Mouse (Mus musculus) heart, embryonic 10.5 days (tissue): ENCODE measurements around the gene Hdac6. TPM values are rescaled to one million over a fixed set of nuclear protein-coding genes. Genes with fewer than 3 reads are reported as not detected.
"Not testable (repeated sequence)": the region's sequence is repeated elsewhere in the genome, so short reads cannot be mapped to it uniquely, and the experiment has no call there.

Experiments used
- DNase-seq: peaks from one replicate; pipeline ENCODE4 v3.0.0-alpha.2; 2017; ENCODE audit warnings: low spot score
- H3K27ac ChIP-seq: fragments of 300-500 bp; sonication (generic); 2 replicates; pipeline ENCODE4 v1.5.1; 2016; ENCODE audit warnings: mild to moderate bottlenecking
- H3K27me3 ChIP-seq: fragments of 300-500 bp; sonication (generic); 2 replicates; pipeline ENCODE4 v1.6.1; 2016; ENCODE audit warnings: mild to moderate bottlenecking; ENCODE audit not compliant: poor library complexity, insufficient read depth, severe bottlenecking
- H3K36me3 ChIP-seq: fragments of 300-500 bp; sonication (generic); 2 replicates; pipeline ENCODE4 v1.6.1; 2016; ENCODE audit warnings: mild to moderate bottlenecking, moderate library complexity
- H3K4me1 ChIP-seq: fragments of 300-500 bp; sonication (generic); 2 replicates; pipeline ENCODE4 v1.6.1; 2016; ENCODE audit warnings: mild to moderate bottlenecking
- H3K4me3 ChIP-seq: fragments of 300-500 bp; sonication (generic); 2 replicates; pipeline ENCODE4 v1.5.1; 2016; ENCODE audit warnings: mild to moderate bottlenecking, moderate library complexity
- H3K9me3 ChIP-seq: fragments of 300-500 bp; sonication (generic); 2 replicates; pipeline ENCODE4 v1.6.1; 2016; ENCODE audit warnings: mild to moderate bottlenecking, moderate library complexity
- WGBS: fragments of 180-500 bp; shearing (Covaris S2); methylation state at CpG from one replicate; pipeline ENCODE4 v1.1.7; 2016; 5-methylcytosine and 5-hydroxymethylcytosine counted together
- polyA plus RNA-seq: library from polyadenylated mRNA; unstranded; fragments of >200 nt; fragmentation: Nextera tagmentation; extraction: Ambion mirVana; gene quantifications from 2 replicates; pipeline ENCODE4 v1.2.1, GENCODE M21; 2016

Hdac6 gene
- polyA plus RNA-seq, 1 experiment from 2014 or later, result 36.4 TPM

GRCm38 (mm10) chrX:7950091-7950490 lies 2.4 kb upstream of the Hdac6 start:
- no peaks in the 10 kb centered on the region for H3K9me3 ChIP-seq
- WGBS, result 90% methylated on average over 7 of the region's 7 CpGs
- no peaks in the 10 kb centered on the region for H3K36me3 ChIP-seq
- H3K4me3 ChIP-seq, result no peak overlapping the region
- H3K27me3 ChIP-seq, result no peaks in the 10 kb centered on the region
- DNase-seq, result no peak
- H3K27ac ChIP-seq, result no peak overlapping the region
- H3K4me1 ChIP-seq, result no peaks in the 10 kb centered on the region

GRCm38 (mm10) chrX:7947900-7948492 lies 307 bp upstream of the Hdac6 start:
- Histone ChIP-seq H3K36me3 (no peaks in the 10 kb centered on the region), H3K4me3 (peak overlapping the region; percentile 60), H3K9me3 (no peaks in the 10 kb centered on the region), H3K27ac (peak overlapping the region; percentile 86), H3K27me3 (no peaks in the 10 kb centered on the region), H3K4me1 (no peaks in the 10 kb centered on the region)
- peak; percentile 99 for DNase-seq
- 14% methylated on average over 38 of the region's 38 CpGs for WGBS

- no peaks in the 10 kb centered on the region for H3K4me1 ChIP-seq
- H3K9me3 ChIP-seq, result no peaks in the 10 kb centered on the region
- no peak for DNase-seq
- no peak overlapping the region for H3K27ac ChIP-seq
- WGBS, result 83% methylated on average over 8 of the region's 8 CpGs
- H3K36me3 ChIP-seq, result peaks cover 11% of the 10 kb centered on the region; the same call in 1 of the 2 replicates
- H3K4me3 ChIP-seq, result no peak overlapping the region
- H3K27me3 ChIP-seq, result no peaks in the 10 kb centered on the region
Measured at GRCm38 (mm10) chrX:7945618-7946017, 2.1 kb downstream of the Hdac6 start.

GRCm38 (mm10) chrX:7937667-7938066 lies 10.0 kb downstream of the Hdac6 start:
- no peak for DNase-seq
- H3K27me3 ChIP-seq, result no peaks in the 10 kb centered on the region
- H3K36me3 ChIP-seq, result peaks cover 46% of the 10 kb centered on the region
- H3K27ac ChIP-seq, result no peak overlapping the region
- H3K4me1 ChIP-seq, result no peaks in the 10 kb centered on the region
- H3K4me3 ChIP-seq, result no peak overlapping the region
- H3K9me3 ChIP-seq, result no peaks in the 10 kb centered on the region
- WGBS, result 88% methylated on average over 6 of the region's 6 CpGs

- H3K36me3 ChIP-seq, result peaks cover 43% of the 10 kb centered on the region
- H3K4me3 ChIP-seq, result no peak overlapping the region
- no peaks in the 10 kb centered on the region for H3K4me1 ChIP-seq
- H3K27ac ChIP-seq, result no peak overlapping the region
- H3K9me3 ChIP-seq, result no peaks in the 10 kb centered on the region
- 33% methylated on average over 11 of the region's 11 CpGs for WGBS
- H3K27me3 ChIP-seq, result no peaks in the 10 kb centered on the region
- no peak for DNase-seq
Measured at GRCm38 (mm10) chrX:7936874-7937273, 10.8 kb downstream of the Hdac6 start.

- no peaks in the 10 kb centered on the region for H3K9me3 ChIP-seq
- DNase-seq, result no peak
- peaks cover 63% of the 10 kb centered on the region for H3K27me3 ChIP-seq
- no peaks in the 10 kb centered on the region for H3K4me1 ChIP-seq
- WGBS, result 12% methylated on average over 19 of the region's 19 CpGs
- no peak within 1 kb of the TSS for H3K4me3 ChIP-seq
- peaks cover 16% of the 10 kb centered on the region; the same call in 1 of the 2 replicates for H3K36me3 ChIP-seq
- no peak within 1 kb of the TSS for H3K27ac ChIP-seq
Measured at GRCm38 (mm10) chrX:7928270-7928790, 19.4 kb downstream of the Hdac6 start, which contains the start of gene Eras. TSS of gene Eras (minus strand) at chrX:7928607.

GRCm38 (mm10) chrX:7927116-7927515 lies 20.6 kb downstream of the Hdac6 start:
- Histone ChIP-seq H3K36me3 (peaks cover 16% of the 10 kb centered on the region; the same call in 1 of the 2 replicates), H3K4me1 (peaks cover 3% of the 10 kb centered on the region; the same call in 1 of the 2 replicates), H3K4me3 (no peak overlapping the region), H3K9me3 (no peaks in the 10 kb centered on the region), H3K27me3 (peaks cover 75% of the 10 kb centered on the region), H3K27ac (no peak overlapping the region)
- WGBS, result 18% methylated on average over 10 of the region's 10 CpGs
- no peak for DNase-seq

GRCm38 (mm10) chrX:7926266-7926665 lies 21.4 kb downstream of the Hdac6 start:
- no peak overlapping the region for H3K4me3 ChIP-seq
- DNase-seq, result no peak
- H3K4me1 ChIP-seq, result peaks cover 6% of the 10 kb centered on the region; the same call in 1 of the 2 replicates
- no peak overlapping the region for H3K27ac ChIP-seq
- 62% methylated on average over 6 of the region's 6 CpGs for WGBS
- no peaks in the 10 kb centered on the region for H3K9me3 ChIP-seq
- H3K27me3 ChIP-seq, result peaks cover 84% of the 10 kb centered on the region
- peaks cover 12% of the 10 kb centered on the region; the same call in 1 of the 2 replicates for H3K36me3 ChIP-seq

- Histone ChIP-seq H3K27ac (no peak overlapping the region), H3K4me1 (peaks cover 10% of the 10 kb centered on the region; the same call in 1 of the 2 replicates), H3K4me3 (peak overlapping the region; percentile 51), H3K27me3 (peaks cover 83% of the 10 kb centered on the region), H3K36me3 (no peaks in the 10 kb centered on the region), H3K9me3 (no peaks in the 10 kb centered on the region)
- 6% methylated on average over 45 of the region's 48 CpGs for WGBS
- no peak for DNase-seq
Measured at GRCm38 (mm10) chrX:7922032-7922431, 25.7 kb downstream of the Hdac6 start.

GRCm38 (mm10) chrX:7919601-7920383 lies 27.9 kb downstream of the Hdac6 start, which contains the start of gene Pcsk1n:
TSS of gene Pcsk1n (plus strand) at chrX:7919822.
- H3K27ac ChIP-seq, result no peak within 1 kb of the TSS; the same call in 1 of the 2 replicates
- 15% methylated on average over 39 of the region's 40 CpGs for WGBS
- H3K4me3 ChIP-seq, result peak within 1 kb of the TSS; percentile 48
- peaks cover 65% of the 10 kb centered on the region for H3K27me3 ChIP-seq
- H3K9me3 ChIP-seq, result no peaks in the 10 kb centered on the region
- H3K4me1 ChIP-seq, result peaks cover 10% of the 10 kb centered on the region; the same call in 1 of the 2 replicates
- DNase-seq, result no peak
- no peaks in the 10 kb centered on the region for H3K36me3 ChIP-seq

- H3K4me3 ChIP-seq, H3K9me3 ChIP-seq, H3K36me3 ChIP-seq, DNase-seq, H3K4me1 ChIP-seq, H3K27ac ChIP-seq: not testable (repeated sequence)
- H3K27me3 ChIP-seq, result peaks cover 47% of the 10 kb centered on the region
- WGBS, result 58% methylated on average over 6 of the region's 6 CpGs
Measured at GRCm38 (mm10) chrX:7917960-7918359, 29.7 kb downstream of the Hdac6 start.

GRCm38 (mm10) chrX:7915669-7916068 lies 32.0 kb downstream of the Hdac6 start:
- WGBS, result 11% methylated on average over 3 of the region's 3 CpGs
- not testable (repeated sequence) for H3K36me3 ChIP-seq, H3K9me3 ChIP-seq, H3K4me3 ChIP-seq, H3K27ac ChIP-seq, DNase-seq, H3K4me1 ChIP-seq
- H3K27me3 ChIP-seq, result peaks cover 24% of the 10 kb centered on the region

GRCm38 (mm10) chrX:7910473-7910872 lies 37.2 kb downstream of the Hdac6 start:
- Histone ChIP-seq H3K36me3 (peaks cover 15% of the 10 kb centered on the region; the same call in 1 of the 2 replicates), H3K4me1 (no peaks in the 10 kb centered on the region), H3K4me3 (no peak overlapping the region), H3K27ac (no peak overlapping the region), H3K27me3 (no peaks in the 10 kb centered on the region), H3K9me3 (no peaks in the 10 kb centered on the region)
- no peak for DNase-seq
- WGBS, result 56% methylated on average over 6 of the region's 6 CpGs
